Mouse (Mus musculus) frontal cortex, adult (tissue): ENCODE data around the gene Ube2o.

Experiments used
- ATAC-seq: cut with Nextera tagmentation; 2 replicates; pipeline ENCODE4 v1.9.2; 2017; ENCODE audit warnings: mild to moderate bottlenecking, moderate library complexity, mixed read lengths; ENCODE audit not compliant: low TSS enrichment

The Ube2o gene

GRCm38 (mm10) chr11:116488207-116488606, 93.0 kb downstream of the Ube2o start:
- no peak for ATAC-seq
